Mouse (Mus musculus): ENCODE results near the gene Chst3.

DNA sequence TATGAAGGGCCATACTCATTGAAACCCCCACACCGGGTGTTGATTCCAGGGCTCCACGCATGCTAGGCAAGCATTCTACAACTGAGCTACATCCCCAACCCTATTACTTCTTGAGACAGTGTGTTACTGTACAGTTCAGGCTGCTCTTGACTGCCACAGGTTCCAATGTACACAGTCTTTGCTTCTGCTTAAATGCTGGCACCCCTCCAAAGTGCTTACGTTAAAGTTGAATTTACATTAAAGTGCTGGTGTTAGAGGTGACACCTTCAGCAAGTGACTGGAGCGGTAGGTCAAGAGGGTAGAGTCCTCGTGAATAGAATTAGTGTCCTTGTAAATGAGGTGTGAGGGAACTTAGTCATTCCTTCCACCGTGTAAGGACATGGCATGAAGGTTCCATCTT lies 19.7 kb downstream of the Chst3 start:
- TF ChIP-seq CTCF (conservative IDR thresholded peaks at IDR 0.05; ENCODE audit: low read length): no peak
- TF ChIP-seq NANOG (IDR thresholded peaks at IDR 0.05; ENCODE audit: borderline replicate concordance, low read length): no peak
- TF ChIP-seq POU5F1 (IDR thresholded peaks at IDR 0.05; ENCODE audit: borderline replicate concordance, low read length): no peak
